Mouse (Mus musculus) hindbrain, embryonic 15.5 days (tissue): ENCODE measurements at regions not wholly inside any gene's neighbourhood (a gene's known extent, or its start where the extent isn't known, plus 50 kb on each side); places are given as distances from the start of the nearest gene placed in this dataset.

ENCODE experiments used
- ATAC-seq: fragments of 200-750 bp; cut with Nextera tagmentation; 2 replicates; pipeline ENCODE4 v1.8.0; 2017; ENCODE audit warnings: low read depth, moderate number of reproducible peaks, moderate TSS enrichment; ENCODE audit not compliant: low FRiP score
- H3K27ac ChIP-seq: fragments of 300-500 bp; sonication (generic); replicated peaks from 2 replicates; pipeline ENCODE4 v1.5.1; 2015; ENCODE audit warnings: mild to moderate bottlenecking, inconsistent platforms
- H3K27me3 ChIP-seq: fragments of 300-500 bp; sonication (generic); 2 replicates; pipeline ENCODE4 v1.6.1; 2015; ENCODE audit warnings: control low read depth, inconsistent platforms
- H3K36me3 ChIP-seq: fragments of 300-500 bp; sonication (generic); 2 replicates; pipeline ENCODE4 v1.6.1; 2015; ENCODE audit warnings: control low read depth, inconsistent platforms
- H3K4me1 ChIP-seq: fragments of 300-500 bp; sonication (generic); replicated peaks from 2 replicates; pipeline ENCODE4 v1.6.1; 2015; ENCODE audit warnings: control low read depth, inconsistent platforms
- H3K4me2 ChIP-seq: fragments of 300-500 bp; sonication (generic); 2 replicates; pipeline ENCODE4 v1.6.1; 2015; ENCODE audit warnings: moderate library complexity, mild to moderate bottlenecking, inconsistent platforms
- H3K4me3 ChIP-seq: fragments of 300-500 bp; sonication (generic); 2 replicates; pipeline ENCODE4 v1.5.1; 2015; ENCODE audit warnings: mild to moderate bottlenecking, inconsistent platforms
- H3K9ac ChIP-seq: fragments of 300-500 bp; sonication (generic); 2 replicates; pipeline ENCODE4 v1.6.1; 2015; ENCODE audit warnings: inconsistent platforms
- H3K9me3 ChIP-seq: fragments of 300-500 bp; sonication (generic); 2 replicates; pipeline ENCODE4 v1.6.1; 2016; ENCODE audit warnings: control low read depth, inconsistent platforms
- WGBS: fragments of 180-500 bp; shearing (Covaris S2); methylation state at CpG from one replicate; pipeline ENCODE4 v1.1.7; 2015; 5-methylcytosine and 5-hydroxymethylcytosine counted together

DNA sequence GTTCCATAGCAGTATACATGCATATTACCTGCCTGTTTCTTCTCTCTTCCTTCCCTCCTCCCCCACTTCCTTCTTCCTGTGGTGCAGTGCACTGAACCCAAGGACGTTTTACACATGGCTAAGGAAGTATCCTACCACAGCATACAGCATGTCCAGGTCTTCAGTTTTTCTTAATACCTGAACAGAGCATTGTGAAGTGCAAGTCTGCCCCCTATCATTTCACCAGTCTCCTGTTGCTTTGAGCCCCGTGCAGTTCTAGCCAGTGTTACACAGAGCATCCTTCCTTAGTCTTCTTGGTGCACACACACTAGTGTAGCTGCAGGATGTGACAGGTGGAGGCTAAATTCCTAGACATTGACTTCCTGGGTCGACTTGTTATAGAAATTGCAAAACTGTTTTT is 53.7 kb upstream of the Foxb1 start:
- no peak overlapping the region for H3K9ac ChIP-seq
- H3K9me3 ChIP-seq = no peaks in the 10 kb centered on the region
- no peak for ATAC-seq
- no peak overlapping the region for H3K4me3 ChIP-seq
- 60% methylated on average over 3 of the region's 3 CpGs for WGBS
- H3K27ac ChIP-seq = no peak overlapping the region
- H3K36me3 ChIP-seq = no peaks in the 10 kb centered on the region
- H3K4me1 ChIP-seq = no peaks in the 10 kb centered on the region
- H3K27me3 ChIP-seq = no peaks in the 10 kb centered on the region
- no peak overlapping the region for H3K4me2 ChIP-seq

DNA sequence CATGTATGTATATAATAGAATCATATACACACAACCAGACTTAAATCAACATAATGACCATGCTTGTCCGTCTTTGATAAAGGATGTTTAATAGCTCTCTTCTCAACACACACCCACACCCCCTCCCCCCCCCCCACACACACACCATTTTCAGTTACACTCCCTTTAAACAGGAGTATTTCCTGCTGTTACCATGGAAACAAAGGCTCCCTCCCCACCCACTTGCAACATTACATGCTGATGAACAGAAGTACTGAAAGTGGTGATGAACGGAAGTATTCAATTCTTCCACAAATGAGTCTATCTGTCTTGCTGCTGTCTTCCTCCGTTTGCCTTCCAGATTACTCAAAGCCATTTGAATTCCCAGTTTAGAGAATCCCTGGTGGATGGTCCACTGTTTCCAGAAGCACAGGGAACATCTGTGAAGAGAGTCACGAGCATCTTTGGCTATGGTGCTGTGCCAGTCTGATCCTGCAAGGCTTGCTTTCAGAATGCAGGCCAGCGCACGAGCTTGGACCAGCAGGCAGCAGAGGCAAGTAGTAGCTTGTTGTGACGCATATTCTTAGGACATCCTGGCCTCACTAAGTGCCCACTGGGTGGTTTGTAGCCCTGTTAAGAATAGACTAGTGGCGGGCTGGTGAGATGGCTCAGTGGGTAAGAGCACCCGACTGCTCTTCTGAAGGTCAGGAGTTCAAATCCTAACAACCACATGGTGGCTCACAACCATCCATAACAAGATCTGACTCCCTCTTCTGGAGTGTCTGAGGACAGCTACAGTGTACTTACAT is 62.6 kb upstream of the Foxb1 start:
- ATAC-seq = no peak
- no peaks in the 10 kb centered on the region for H3K9me3 ChIP-seq
- no peak overlapping the region for H3K27ac ChIP-seq
- H3K4me1 ChIP-seq = 0 out of 2 replicates have a peak, but pooled peaks cover 3% of the 10 kb centered on the region
- H3K27me3 ChIP-seq = 0 out of 2 replicates have a peak, but pooled peaks cover 5% of the 10 kb centered on the region
- no peak overlapping the region for H3K9ac ChIP-seq
- 63% methylated on average over 9 of the region's 9 CpGs for WGBS
- H3K4me3 ChIP-seq = no peak overlapping the region
- no peaks in the 10 kb centered on the region for H3K36me3 ChIP-seq
- no peak overlapping the region for H3K4me2 ChIP-seq

DNA sequence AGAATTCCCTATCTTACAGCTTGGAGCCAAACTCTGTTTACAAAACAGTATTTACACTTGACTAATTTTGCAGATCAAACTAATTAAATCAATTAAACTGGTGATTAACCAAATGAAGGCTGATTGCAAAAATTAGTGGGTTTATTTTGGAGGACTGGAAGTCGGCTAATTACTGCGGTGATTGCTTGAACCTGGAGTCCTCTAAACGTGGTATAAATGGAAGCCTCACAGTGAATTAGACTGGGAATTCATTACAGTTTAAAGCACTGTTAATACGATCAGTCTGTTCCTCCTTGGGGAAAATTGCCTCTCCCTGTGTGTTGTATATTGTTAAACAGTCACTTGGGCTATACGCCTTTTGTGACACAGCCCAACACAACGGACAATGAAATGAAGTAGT is 67.7 kb upstream of the Foxb1 start:
- ATAC-seq = no peak
- H3K4me1 ChIP-seq = 0 out of 2 replicates have a peak, but pooled peaks cover 8% of the 10 kb centered on the region
- H3K9ac ChIP-seq = no peak overlapping the region
- no peak overlapping the region for H3K4me2 ChIP-seq
- no peaks in the 10 kb centered on the region for H3K9me3 ChIP-seq
- H3K36me3 ChIP-seq = no peaks in the 10 kb centered on the region
- whole genome bisulfite sequencing = 43% methylated on average over 6 of the region's 6 CpGs
- no peak overlapping the region for H3K4me3 ChIP-seq
- H3K27ac ChIP-seq = no peak overlapping the region
- H3K27me3 ChIP-seq = no peaks in the 10 kb centered on the region; the same call in 1 of the 2 replicates

DNA sequence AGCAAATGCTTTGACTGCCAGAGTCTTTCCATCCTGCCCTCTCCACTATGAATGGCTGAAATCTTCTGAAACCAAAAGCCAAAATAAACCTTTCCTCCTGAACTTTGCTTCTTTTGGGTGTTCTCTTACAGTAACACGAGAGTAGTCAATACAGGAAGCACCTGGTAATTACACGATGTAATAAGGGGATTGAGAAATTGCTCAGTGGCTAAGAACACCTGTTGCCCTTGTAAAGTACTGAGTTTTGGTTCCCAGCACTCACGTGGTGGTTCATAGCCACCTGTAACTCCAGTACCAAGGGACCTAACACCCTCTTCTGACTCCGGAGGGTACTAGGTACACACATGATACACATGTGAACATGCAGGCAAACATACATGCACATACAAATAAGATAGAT is 74.7 kb upstream of the Foxb1 start:
- ATAC-seq = no peak
- Histone ChIP-seq H3K27me3 (peaks cover 10% of the 10 kb centered on the region; the same call in 1 of the 2 replicates), H3K9ac (no peak overlapping the region), H3K27ac (no peak overlapping the region), H3K4me2 (no peak overlapping the region), H3K4me3 (no peak overlapping the region), H3K36me3 (no peaks in the 10 kb centered on the region), H3K9me3 (no peaks in the 10 kb centered on the region), H3K4me1 (no peaks in the 10 kb centered on the region)
- WGBS = 84% methylated on average over 4 of the region's 4 CpGs

DNA sequence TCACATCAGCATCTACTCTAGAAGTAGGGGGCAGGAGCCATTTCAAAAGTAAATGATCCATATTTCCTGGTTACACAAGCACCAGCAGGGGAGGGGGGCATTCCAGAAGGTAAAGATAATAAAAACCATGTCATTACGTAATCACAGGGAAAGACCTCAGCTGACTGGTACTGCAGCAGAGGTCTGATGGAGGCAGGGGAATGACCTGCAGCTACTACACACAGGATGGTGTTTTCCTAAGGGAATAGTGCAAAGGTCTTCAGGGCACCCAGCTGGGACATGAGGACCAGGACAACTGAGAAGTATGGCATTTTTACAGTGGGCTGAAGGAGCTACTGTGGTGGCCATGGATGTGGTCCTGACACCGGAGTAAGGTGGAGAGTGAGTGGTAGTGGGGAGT is 78.5 kb upstream of the Foxb1 start:
- 86% methylated on average over 2 of the region's 2 CpGs for WGBS

DNA sequence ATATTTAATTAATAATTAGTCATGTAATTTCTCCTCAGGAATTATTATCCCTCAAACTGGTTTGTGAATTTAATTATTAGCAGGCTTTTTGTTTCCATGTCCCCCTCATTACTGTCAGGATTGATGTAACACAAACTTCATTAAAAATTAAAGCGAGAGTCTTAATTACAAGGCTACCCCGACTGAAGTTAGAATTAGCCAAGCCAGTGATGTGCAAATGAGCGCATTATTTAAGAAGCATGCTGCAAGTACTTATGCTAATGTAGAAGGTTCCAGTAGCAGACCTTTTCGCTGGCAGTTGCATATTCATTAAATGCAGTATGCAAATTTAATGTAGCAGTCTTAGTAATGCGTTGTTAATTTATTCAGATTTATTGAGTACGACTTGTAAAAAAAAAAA is 84.0 kb upstream of the Foxb1 start:
- Histone ChIP-seq H3K27ac (no peak overlapping the region), H3K4me3 (no peak overlapping the region), H3K4me2 (no peak overlapping the region), H3K36me3 (no peaks in the 10 kb centered on the region), H3K9me3 (no peaks in the 10 kb centered on the region), H3K9ac (no peak overlapping the region), H3K4me1 (no peaks in the 10 kb centered on the region; the same call in 1 of the 2 replicates), H3K27me3 (0 out of 2 replicates have a peak, but pooled peaks cover 4% of the 10 kb centered on the region)
- ATAC-seq = peak; percentile 54; the same call in 1 of the 2 replicates
- 22% methylated on average over 6 of the region's 6 CpGs for WGBS

More for the DNA sequence above, 78.5 kb upstream of the Foxb1 start:
- no peak for ATAC-seq
- no peaks in the 10 kb centered on the region for H3K4me1 ChIP-seq
- H3K36me3 ChIP-seq = no peaks in the 10 kb centered on the region
- no peak overlapping the region for H3K27ac ChIP-seq
- no peak overlapping the region for H3K4me3 ChIP-seq
- H3K27me3 ChIP-seq = peaks cover 10% of the 10 kb centered on the region; the same call in 1 of the 2 replicates
- no peaks in the 10 kb centered on the region for H3K9me3 ChIP-seq
- H3K4me2 ChIP-seq = no peak overlapping the region
- H3K9ac ChIP-seq = no peak overlapping the region

DNA sequence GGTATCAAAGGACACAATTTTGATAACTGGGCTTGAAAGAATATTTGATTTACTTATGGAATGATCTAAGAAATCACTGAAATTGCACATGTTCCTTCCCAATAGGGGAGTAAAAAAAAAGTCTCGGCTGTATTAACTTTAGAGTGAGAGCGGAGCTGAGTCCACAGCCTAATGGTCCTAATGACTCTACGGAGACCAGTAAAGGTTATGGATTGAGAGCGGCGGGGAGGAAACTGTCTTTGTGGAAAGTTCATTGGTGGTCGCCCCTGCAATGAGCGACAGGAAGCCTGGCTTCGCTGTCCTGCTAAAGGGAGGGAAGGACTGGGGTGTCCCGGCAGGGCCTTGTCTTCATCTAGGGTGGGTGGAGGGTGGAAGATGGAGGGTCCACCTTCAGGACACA is 84.5 kb upstream of the Foxb1 start:
- H3K27ac ChIP-seq = no peak overlapping the region
- 54% methylated on average over 9 of the region's 9 CpGs for WGBS
- ATAC-seq = no peak

DNA sequence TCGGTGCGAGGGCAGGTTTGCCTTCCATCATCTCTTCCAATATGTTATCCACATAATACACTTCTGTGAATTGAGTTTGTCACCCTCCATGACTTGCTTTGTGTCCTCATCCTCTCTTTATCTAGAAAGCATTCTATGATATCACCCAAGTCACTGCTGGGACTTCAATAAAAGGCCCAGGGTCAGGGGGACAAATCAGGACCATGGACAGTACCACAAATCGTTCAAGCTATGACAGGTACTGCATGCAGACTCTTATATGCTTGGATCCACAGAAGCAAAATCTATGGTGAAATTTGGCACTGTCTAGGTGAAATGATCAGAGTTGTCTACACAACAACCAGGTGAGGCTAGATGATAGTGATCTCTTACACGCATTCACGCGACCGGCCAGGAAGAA is 95.9 kb upstream of the Foxb1 start:
- no peaks in the 10 kb centered on the region; the same call in 1 of the 2 replicates for H3K4me1 ChIP-seq
- no peak overlapping the region for H3K27ac ChIP-seq
- 90% methylated on average over 7 of the region's 7 CpGs for WGBS
- H3K36me3 ChIP-seq = no peaks in the 10 kb centered on the region
- no peaks in the 10 kb centered on the region for H3K9me3 ChIP-seq
- H3K4me2 ChIP-seq = no peak overlapping the region
- no peak overlapping the region for H3K9ac ChIP-seq
- ATAC-seq = no peak
- no peak overlapping the region for H3K4me3 ChIP-seq
- H3K27me3 ChIP-seq = 0 out of 2 replicates have a peak, but pooled peaks cover 3% of the 10 kb centered on the region

More for the DNA sequence above, 84.5 kb upstream of the Foxb1 start:
- no peaks in the 10 kb centered on the region for H3K27me3 ChIP-seq
- no peak overlapping the region for H3K4me3 ChIP-seq
- no peaks in the 10 kb centered on the region for H3K36me3 ChIP-seq
- no peak overlapping the region for H3K9ac ChIP-seq
- no peak overlapping the region for H3K4me2 ChIP-seq
- no peaks in the 10 kb centered on the region; the same call in 1 of the 2 replicates for H3K4me1 ChIP-seq
- H3K9me3 ChIP-seq = no peaks in the 10 kb centered on the region

DNA sequence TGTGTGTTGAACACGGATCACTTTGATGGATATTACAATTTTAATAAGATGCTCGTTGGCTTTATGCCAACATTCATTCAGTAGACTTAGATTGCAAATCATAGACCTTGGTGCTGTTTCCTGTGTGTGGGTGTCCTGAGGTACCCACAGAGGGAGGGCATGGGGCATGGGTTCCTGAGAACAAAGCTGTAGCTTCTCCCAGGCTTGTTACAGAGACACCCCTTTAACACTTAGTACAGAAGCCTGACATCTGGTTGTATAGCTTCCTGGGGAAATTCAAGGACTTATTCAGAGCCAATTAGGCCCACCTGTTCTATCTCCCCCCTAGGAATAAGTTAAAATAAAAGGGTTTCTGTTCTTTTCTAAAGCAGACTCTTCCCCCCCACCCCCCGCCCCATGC is 97.9 kb upstream of the Foxb1 start:
- no peak overlapping the region for H3K4me3 ChIP-seq
- WGBS = 50% methylated on average over 3 of the region's 3 CpGs
- no peak overlapping the region for H3K27ac ChIP-seq
- H3K27me3 ChIP-seq = 0 out of 2 replicates have a peak, but pooled peaks cover 3% of the 10 kb centered on the region
- no peak overlapping the region for H3K9ac ChIP-seq
- H3K36me3 ChIP-seq = no peaks in the 10 kb centered on the region
- no peak for ATAC-seq
- no peaks in the 10 kb centered on the region for H3K9me3 ChIP-seq
- no peak overlapping the region for H3K4me2 ChIP-seq
- no peaks in the 10 kb centered on the region; the same call in 1 of the 2 replicates for H3K4me1 ChIP-seq

DNA sequence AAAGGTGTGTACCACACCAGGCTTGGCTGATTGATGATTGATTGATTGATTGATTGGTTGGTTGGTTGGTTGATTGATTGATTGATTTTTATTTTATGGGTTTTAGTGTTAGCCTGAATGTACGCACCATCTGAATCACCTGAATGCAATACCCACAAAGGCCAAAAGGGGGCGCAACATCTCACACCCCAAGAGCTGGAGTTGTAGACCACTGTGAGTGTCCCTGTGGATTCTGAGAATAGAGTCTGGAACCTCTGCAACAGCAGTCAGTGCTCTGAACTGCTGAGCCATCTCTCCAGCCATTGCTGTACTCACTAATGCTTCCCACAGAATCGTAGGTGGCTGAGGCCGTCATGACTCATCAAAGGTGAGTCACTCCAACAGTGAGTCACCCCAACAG is 109.4 kb upstream of the Foxb1 start:
- no peaks in the 10 kb centered on the region for H3K4me1 ChIP-seq
- no peak overlapping the region for H3K27ac ChIP-seq
- H3K36me3 ChIP-seq = no peaks in the 10 kb centered on the region
- no peaks in the 10 kb centered on the region for H3K27me3 ChIP-seq
- no peak overlapping the region for H3K4me2 ChIP-seq
- no peaks in the 10 kb centered on the region for H3K9me3 ChIP-seq
- H3K9ac ChIP-seq = no peak overlapping the region
- H3K4me3 ChIP-seq = no peak overlapping the region
- no peak for ATAC-seq
- WGBS = 87% methylated on average over 4 of the region's 4 CpGs

DNA sequence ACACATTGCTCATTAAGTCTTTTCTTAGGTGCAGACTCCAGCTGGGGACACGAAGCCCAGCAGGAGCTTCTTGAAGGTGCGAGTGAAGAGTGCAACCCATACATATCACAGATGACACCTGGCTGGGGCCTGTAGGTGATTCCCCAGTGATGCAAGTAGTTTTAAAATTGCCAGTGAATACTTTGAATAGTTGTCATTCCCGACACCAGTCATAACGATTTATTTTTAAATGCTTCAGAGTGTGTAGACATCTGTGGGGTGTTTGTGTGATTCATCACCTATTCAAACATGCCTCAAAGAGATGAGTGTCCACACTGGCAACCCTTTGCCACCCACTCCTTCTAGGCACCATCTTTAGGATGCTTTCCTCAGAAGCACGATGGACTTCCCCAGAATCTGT is 102.9 kb upstream of the Bnip2 start:
- Histone ChIP-seq H3K9me3 (no peaks in the 10 kb centered on the region), H3K36me3 (no peaks in the 10 kb centered on the region), H3K4me1 (peaks cover 7% of the 10 kb centered on the region; the same call in 1 of the 2 replicates), H3K9ac (no peak overlapping the region), H3K4me3 (no peak overlapping the region), H3K4me2 (no peak overlapping the region), H3K27me3 (no peaks in the 10 kb centered on the region), H3K27ac (no peak overlapping the region)
- WGBS = 82% methylated on average over 5 of the region's 5 CpGs
- no peak for ATAC-seq

DNA sequence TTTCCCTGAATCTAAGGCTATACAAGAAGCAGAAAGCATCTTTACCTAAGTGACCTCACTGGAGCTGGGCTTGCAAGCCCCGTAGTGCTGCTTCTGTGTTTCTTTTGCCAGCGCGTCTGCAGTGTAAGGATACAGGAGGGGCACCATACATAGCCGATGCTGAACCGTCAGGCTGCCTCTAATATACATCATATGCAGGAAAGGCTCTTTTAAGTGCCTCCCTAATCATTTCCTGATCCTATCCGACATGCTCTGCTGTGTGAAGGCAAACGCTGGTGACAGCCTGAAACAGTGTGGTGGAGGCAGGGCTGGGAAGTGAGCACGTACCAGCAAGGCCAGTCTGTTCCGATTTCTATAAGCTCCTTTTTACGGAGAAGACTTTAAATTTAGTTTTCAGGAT is 91.2 kb upstream of the Bnip2 start:
- WGBS = 63% methylated on average over 10 of the region's 10 CpGs
- H3K4me3 ChIP-seq = no peak overlapping the region
- no peak for ATAC-seq

More for the DNA sequence above, 91.2 kb upstream of the Bnip2 start:
- Histone ChIP-seq H3K4me1 (peaks cover 15% of the 10 kb centered on the region), H3K36me3 (no peaks in the 10 kb centered on the region), H3K9ac (no peak overlapping the region), H3K27ac (no peak overlapping the region), H3K9me3 (no peaks in the 10 kb centered on the region), H3K4me2 (no peak overlapping the region), H3K27me3 (no peaks in the 10 kb centered on the region)
